Mouse (Mus musculus) G1E-ER4 (cell line): ENCODE data around the gene Crygc. TPM values are rescaled to one million over a fixed set of nuclear protein-coding genes. Genes with fewer than 3 reads are reported as not detected.

Experiments used
- GATA1 ChIP-seq: IDR thresholded peaks from one replicate; pipeline ENCODE4 v1.8.0; 2012; ENCODE audit warnings: low read length, inconsistent platforms
- polyA plus RNA-seq: library from polyadenylated mRNA; stranded (reverse); fragments of >175 nt; gene quantifications from 2 replicates; pipeline ENCODE4 v1.2.3, GENCODE M21; 2012

Gene Crygc
- polyA plus RNA-seq, 1 experiment = not detected

DNA sequence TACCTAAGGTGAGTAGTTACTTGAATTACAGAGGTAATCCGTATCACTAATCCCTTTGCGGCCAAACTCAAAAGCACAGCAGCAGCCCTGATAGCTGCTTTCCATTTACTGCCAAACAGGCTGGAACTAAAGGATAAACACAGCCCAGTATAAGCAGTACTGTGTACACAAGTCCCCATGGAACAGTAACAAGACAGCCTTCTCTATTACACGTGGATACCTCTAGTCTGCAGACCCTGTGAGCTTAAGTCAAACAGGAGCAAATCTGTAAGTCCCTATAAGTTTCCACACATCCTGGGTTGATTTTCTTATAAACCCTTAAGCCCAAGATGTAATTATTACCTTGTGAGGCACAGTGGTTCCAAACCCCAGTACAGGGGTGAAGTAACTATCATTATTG, 38.0 kb downstream of the Crygc start:
- no peak for TF ChIP-seq GATA1

DNA sequence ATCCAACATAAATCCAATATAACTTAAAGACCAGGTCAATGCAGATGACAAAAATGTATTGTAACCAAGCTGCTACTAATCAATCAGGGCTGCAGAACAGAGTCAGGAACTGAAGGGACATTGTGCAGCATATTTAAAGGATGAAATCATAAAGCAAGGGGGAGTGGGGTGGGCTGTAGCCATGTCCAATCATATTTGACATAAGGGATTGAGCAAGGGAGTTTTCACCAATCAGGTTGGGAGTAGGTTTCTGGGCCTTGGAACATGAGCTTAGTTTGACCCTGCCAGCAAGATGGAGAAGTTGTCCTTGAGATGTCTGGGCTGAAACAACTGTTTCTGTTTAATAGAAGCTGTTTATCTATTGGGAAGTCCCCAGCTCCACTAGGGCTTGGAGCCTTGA, 40.8 kb downstream of the Crygc start, which contains the start of gene Akr1cl:
Gene Akr1cl, minus strand, starts transcription at position 119 of the 400 bp plus-strand sequence.
- TF ChIP-seq GATA1 = no peak

DNA sequence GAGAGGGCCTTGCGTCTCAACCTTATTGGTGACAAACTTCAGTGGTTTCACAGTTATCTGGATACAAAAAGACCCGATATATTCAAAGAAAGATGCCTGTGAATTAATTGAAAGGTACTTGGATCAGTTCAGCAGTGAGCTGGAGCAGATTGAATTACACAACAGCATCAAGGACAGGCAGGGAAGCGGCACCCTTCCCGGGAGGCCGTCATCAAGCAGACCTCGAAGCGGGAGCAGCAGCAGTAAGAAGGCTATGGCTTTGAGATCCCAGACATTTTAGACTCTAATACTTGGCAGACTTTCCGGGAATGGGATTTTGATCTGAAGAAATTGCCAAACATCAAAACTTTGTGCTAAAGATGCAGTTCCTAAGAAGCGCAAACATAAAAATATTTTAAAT, 45.3 kb downstream of the Crygc start:
- TF ChIP-seq GATA1 = no peak

Other genes with a start within 250 kb of the Crygc start
- gene Plekhm3, start 116.9 kb downstream of the Crygc start, polyA plus RNA-seq = 1.8 and 2.0 TPM in 2 replicates
- gene Akr1cl, start 40.9 kb downstream of the Crygc start, polyA plus RNA-seq = not detected in 2 replicates
- not detected in 2 replicates for gene Cryge, start 22.5 kb downstream of the Crygc start, polyA plus RNA-seq
- gene Crygd, start 10.2 kb downstream of the Crygc start, polyA plus RNA-seq = not detected in 2 replicates
- gene Crygb, start 8.6 kb upstream of the Crygc start, polyA plus RNA-seq = not detected in 2 replicates
- not detected in 2 replicates for gene Cryga, start 29.7 kb upstream of the Crygc start, polyA plus RNA-seq
- gene Gm28845, start 45.9 kb upstream of the Crygc start, polyA plus RNA-seq = not detected in 2 replicates
- gene D630023F18Rik, start 49.5 kb upstream of the Crygc start, polyA plus RNA-seq = not detected in 2 replicates
- 1.1 and 1.2 TPM in 2 replicates for gene Idh1, start 112.8 kb upstream of the Crygc start, polyA plus RNA-seq
- 60.9 and 88.3 TPM in 2 replicates for gene Pikfyve, start 113.0 kb upstream of the Crygc start, polyA plus RNA-seq
- not detected in 2 replicates for gene Pth2r, start 208.4 kb upstream of the Crygc start, polyA plus RNA-seq